Mouse (Mus musculus) C2C12 (cell line): ENCODE measurements around the gene Tlr4.

Experiments used
- CTCF ChIP-seq: IDR thresholded peaks from one replicate; pipeline ENCODE4 v1.5.1; 2011; ENCODE audit not compliant: control insufficient read depth, insufficient read depth, insufficient read length
- MAX ChIP-seq: IDR thresholded peaks from one replicate; pipeline ENCODE4 v1.6.1; 2011; ENCODE audit warnings: mild to moderate bottlenecking, control low read depth
- MYOD1 ChIP-seq: IDR thresholded peaks from one replicate; pipeline ENCODE4 v1.6.1; 2011; ENCODE audit warnings: low read depth; ENCODE audit not compliant: control insufficient read depth, insufficient read length

- TF ChIP-seq CTCF (no peak), MYOD1 (no peak), MAX (no peak)
Measured at GRCm38 (mm10) chr4:66828686-66829085, 1.3 kb downstream of the Tlr4 start.
